Mouse (Mus musculus) liver, adult 2 months (tissue): ENCODE measurements around the gene Pink1.

Experiments used
- CTCF ChIP-seq: fragments of 200-500 bp; IDR thresholded peaks from 2 replicates; pipeline ENCODE4 v1.5.1; 2011; ENCODE audit warnings: low read depth, low read length, control low read depth
- POLR2A ChIP-seq: fragments of 200-500 bp; IDR thresholded peaks from 2 replicates; pipeline ENCODE4 v1.6.1; 2011; ENCODE audit warnings: low read length, control low read depth; ENCODE audit not compliant: insufficient read depth; ENCODE audit errors: extremely low read depth

DNA sequence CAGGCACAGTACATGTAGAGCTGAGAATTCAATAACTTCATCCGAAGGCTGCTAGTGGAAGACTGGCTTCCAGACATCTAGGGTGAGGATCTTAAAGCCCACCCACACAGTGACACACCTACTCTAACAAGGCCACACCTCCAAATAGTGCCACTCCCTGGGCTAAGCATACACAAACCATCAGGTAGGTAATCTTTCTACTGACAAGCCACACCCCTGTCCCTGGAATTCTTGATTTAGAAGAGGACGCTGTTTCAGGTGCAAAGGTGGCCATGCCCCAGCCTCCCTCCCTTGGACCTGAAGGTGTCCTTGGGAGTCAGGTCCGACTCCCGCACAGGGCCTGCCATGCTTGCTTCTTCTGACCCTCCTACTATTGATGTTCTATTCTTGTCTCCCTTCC is 7.0 kb upstream of the Pink1 start:
- TF ChIP-seq CTCF (no peak), POLR2A (no peak)
